Mouse (Mus musculus): ENCODE data around the gene Zfp513. TPM values are rescaled to one million over a fixed set of nuclear protein-coding genes. Genes with fewer than 3 reads are reported as not detected.

The Zfp513 gene
- polyA plus RNA-seq (2012; rRNA removed) = 7.7 and 8.9 TPM in 2 replicates

GRCm38 (mm10) chr5:31201742-31202590, at the start of gene Zfp513:
Gene Zfp513 (minus strand): TSS chr5:31202303.

GRCm38 (mm10) chr5:31251541-31252101, 49.5 kb upstream of the Zfp513 start, which contains the start of gene Krtcap3:
Gene Krtcap3 (plus strand): TSS chr5:31251691.

GRCm38 (mm10) chr5:31240637-31241521, 38.8 kb upstream of the Zfp513 start, which contains the start of the genes Nrbp1 and Gm9970:
Gene Nrbp1 (plus strand): TSS chr5:31240864.
Gene Gm9970 (minus strand): TSS chr5:31241232.

GRCm38 (mm10) chr5:31220448-31221303, 18.6 kb upstream of the Zfp513 start, which contains the start of gene Ppm1g:
Gene Ppm1g (minus strand): TSS chr5:31220687.

GRCm38 (mm10) chr5:31192939-31193630, 9.0 kb downstream of the Zfp513 start, which contains the start of the genes Snx17 and Eif2b4:
Gene Snx17 (plus strand): TSS chr5:31193227.
Gene Eif2b4 (minus strand): TSS chr5:31193430.

GRCm38 (mm10) chr5:31179766-31180630, 22.1 kb downstream of the Zfp513 start, which contains the start of the genes Gm29609 and Gtf3c2:
Gene Gm29609 (minus strand): TSS chr5:31179911.
Gene Gtf3c2 (minus strand): TSS chr5:31180144.

GRCm38 (mm10) chr5:31154152-31154553, 48.0 kb downstream of the Zfp513 start, which contains the start of gene Mpv17:
Gene Mpv17 (minus strand): TSS chr5:31154251.

Other genes starting within 250 kb of the Zfp513 start
- 81.6 and 91.4 TPM in 2 replicates for gene Preb, start 241.9 kb downstream of the Zfp513 start, polyA plus RNA-seq (2012; rRNA removed)
- 0.01 and 0.03 TPM in 2 replicates for gene Tcf23, start 233.6 kb downstream of the Zfp513 start, polyA plus RNA-seq (2012; rRNA removed)
- gene Atraid, start 154.0 kb downstream of the Zfp513 start, polyA plus RNA-seq (2012; rRNA removed) = 26.4 and 31.3 TPM in 2 replicates
- gene Slc5a6, start 153.4 kb downstream of the Zfp513 start, polyA plus RNA-seq (2012; rRNA removed) = 4.0 and 4.7 TPM in 2 replicates
- gene Cad, start 147.5 kb downstream of the Zfp513 start, polyA plus RNA-seq (2012; rRNA removed) = 16.6 and 19.0 TPM in 2 replicates
- gene Dnajc5g, start 96.0 kb downstream of the Zfp513 start, polyA plus RNA-seq (2012; rRNA removed) = not detected in 2 replicates
- gene Slc30a3, start 94.1 kb downstream of the Zfp513 start, polyA plus RNA-seq (2012; rRNA removed) = 0.26 and 0.36 TPM in 2 replicates
- 0.31 TPM in 1 of 2 replicates, not detected in the other for gene Trim54, start 85.6 kb downstream of the Zfp513 start, polyA plus RNA-seq (2012; rRNA removed)
- gene Ucn, start 63.5 kb downstream of the Zfp513 start, polyA plus RNA-seq (2012; rRNA removed) = not detected in 2 replicates
- 13.6 and 16.9 TPM in 2 replicates for gene Mpv17, start 48.1 kb downstream of the Zfp513 start, polyA plus RNA-seq (2012; rRNA removed)
- gene Gm29609, start 22.4 kb downstream of the Zfp513 start, polyA plus RNA-seq (2012; rRNA removed) = 0.66 and 0.67 TPM in 2 replicates
- gene Gtf3c2, start 22.2 kb downstream of the Zfp513 start, polyA plus RNA-seq (2012; rRNA removed) = 27.1 and 34.5 TPM in 2 replicates
- 21.9 and 25.8 TPM in 2 replicates for gene Snx17, start 9.1 kb downstream of the Zfp513 start, polyA plus RNA-seq (2012; rRNA removed)
- 28.7 and 31.5 TPM in 2 replicates for gene Eif2b4, start 8.9 kb downstream of the Zfp513 start, polyA plus RNA-seq (2012; rRNA removed)
- gene Ppm1g, start 18.4 kb upstream of the Zfp513 start, polyA plus RNA-seq (2012; rRNA removed) = 123 and 129 TPM in 2 replicates
- 27.8 and 31.3 TPM in 2 replicates for gene Nrbp1, start 38.6 kb upstream of the Zfp513 start, polyA plus RNA-seq (2012; rRNA removed)
- not detected in 2 replicates for gene Gm9970, start 38.9 kb upstream of the Zfp513 start, polyA plus RNA-seq (2012; rRNA removed)
- 3.9 and 4.7 TPM in 2 replicates for gene Krtcap3, start 49.4 kb upstream of the Zfp513 start, polyA plus RNA-seq (2012; rRNA removed)
- 3.4 and 3.7 TPM in 2 replicates for gene Ift172, start 88.8 kb upstream of the Zfp513 start, polyA plus RNA-seq (2012; rRNA removed)
- 4.5 and 5.1 TPM in 2 replicates for gene Fndc4, start 93.8 kb upstream of the Zfp513 start, polyA plus RNA-seq (2012; rRNA removed)
- gene Gckr, start 95.1 kb upstream of the Zfp513 start, polyA plus RNA-seq (2012; rRNA removed) = 15.1 and 17.6 TPM in 2 replicates

Data from liver, embryonic 14 days (tissue).